Mouse (Mus musculus): ENCODE data around the gene Gng10. TPM values are rescaled to one million over a fixed set of nuclear protein-coding genes. Genes with fewer than 3 reads are reported as not detected.

The Gng10 gene
- polyA plus RNA-seq, 1 experiment from 2014 or later: 77.8 TPM

- no peaks in the 10 kb centered on the region for H3K36me3 ChIP-seq
- peaks cover 32% of the 10 kb centered on the region for H3K4me1 ChIP-seq (replicated peaks)
- WGBS: 2% methylated on average over 2 of the region's 2 CpGs
- no peaks in the 10 kb centered on the region for H3K27me3 ChIP-seq (ENCODE audit: insufficient read depth, poor library complexity, severe bottlenecking)
- H3K27ac ChIP-seq: no peak overlapping the region
- H3K4me3 ChIP-seq: no peak overlapping the region
- no peaks in the 10 kb centered on the region for H3K9me3 ChIP-seq
- DNase-seq (ENCODE audit: low spot score): peak; percentile 35
Observed at GRCm38 (mm10) chr4:59000614-59001013, 34.3 kb upstream of the Gng10 start.

GRCm38 (mm10) chr4:59002948-59003805, 31.7 kb upstream of the Gng10 start, which contains the start of gene Gm20503:
Gene Gm20503, plus strand, starts transcription at chr4:59003210.
- Histone ChIP-seq H3K4me1 (replicated peaks) (peaks cover 46% of the 10 kb centered on the region), H3K36me3 (no peaks in the 10 kb centered on the region), H3K4me3 (peak within 1 kb of the TSS; percentile 84), H3K27me3 (ENCODE audit: insufficient read depth, poor library complexity, severe bottlenecking) (no peaks in the 10 kb centered on the region), H3K27ac (peak within 1 kb of the TSS; percentile 92), H3K9me3 (no peaks in the 10 kb centered on the region)
- peak; percentile 90 for DNase-seq (ENCODE audit: low spot score)
- under 1% methylated on average over 89 of the region's 89 CpGs for WGBS

GRCm38 (mm10) chr4:59003806-59004200, 31.1 kb upstream of the Gng10 start:
- Histone ChIP-seq H3K27me3 (ENCODE audit: insufficient read depth, poor library complexity, severe bottlenecking) (no peaks in the 10 kb centered on the region), H3K4me1 (replicated peaks) (peaks cover 46% of the 10 kb centered on the region), H3K36me3 (no peaks in the 10 kb centered on the region), H3K27ac (peak overlapping the region; percentile 92), H3K9me3 (no peaks in the 10 kb centered on the region), H3K4me3 (peak overlapping the region; percentile 84)
- WGBS: 38% methylated on average over 7 of the region's 7 CpGs
- DNase-seq (ENCODE audit: low spot score): no peak

- peak; percentile 9 for DNase-seq (ENCODE audit: low spot score)
- Histone ChIP-seq H3K4me1 (replicated peaks) (peaks cover 46% of the 10 kb centered on the region), H3K9me3 (no peaks in the 10 kb centered on the region), H3K4me3 (no peak overlapping the region), H3K27me3 (ENCODE audit: insufficient read depth, poor library complexity, severe bottlenecking) (no peaks in the 10 kb centered on the region), H3K36me3 (no peaks in the 10 kb centered on the region), H3K27ac (no peak overlapping the region)
- 65% methylated on average over 8 of the region's 8 CpGs for WGBS
Observed at GRCm38 (mm10) chr4:59006211-59006610, 28.7 kb upstream of the Gng10 start.

- no peaks in the 10 kb centered on the region for H3K27me3 ChIP-seq (ENCODE audit: insufficient read depth, poor library complexity, severe bottlenecking)
- WGBS: 81% methylated on average over 6 of the region's 6 CpGs
- H3K4me1 ChIP-seq (replicated peaks): peaks cover 46% of the 10 kb centered on the region
- no peak overlapping the region for H3K27ac ChIP-seq
- no peak overlapping the region for H3K4me3 ChIP-seq
- DNase-seq (ENCODE audit: low spot score): no peak
- H3K36me3 ChIP-seq: no peaks in the 10 kb centered on the region
- H3K9me3 ChIP-seq: no peaks in the 10 kb centered on the region
Observed at GRCm38 (mm10) chr4:59007016-59007415, 27.9 kb upstream of the Gng10 start.

GRCm38 (mm10) chr4:59007974-59008373, 26.9 kb upstream of the Gng10 start:
- WGBS: 84% methylated on average over 5 of the region's 5 CpGs
- Histone ChIP-seq H3K4me3 (no peak overlapping the region), H3K4me1 (replicated peaks) (peaks cover 40% of the 10 kb centered on the region), H3K27ac (no peak overlapping the region), H3K36me3 (no peaks in the 10 kb centered on the region), H3K27me3 (ENCODE audit: insufficient read depth, poor library complexity, severe bottlenecking) (no peaks in the 10 kb centered on the region), H3K9me3 (no peaks in the 10 kb centered on the region)
- no peak for DNase-seq (ENCODE audit: low spot score)

- H3K4me1 ChIP-seq (replicated peaks): peaks cover 28% of the 10 kb centered on the region
- no peak for DNase-seq (ENCODE audit: low spot score)
- H3K36me3 ChIP-seq: 0 out of 2 replicates have a peak, but pooled peaks cover 7% of the 10 kb centered on the region
- H3K27me3 ChIP-seq (ENCODE audit: insufficient read depth, poor library complexity, severe bottlenecking): no peaks in the 10 kb centered on the region
- H3K4me3 ChIP-seq: no peak overlapping the region
- H3K9me3 ChIP-seq: no peaks in the 10 kb centered on the region
- 91% methylated on average over 7 of the region's 7 CpGs for WGBS
- no peak overlapping the region for H3K27ac ChIP-seq
Observed at GRCm38 (mm10) chr4:59009186-59009585, 25.7 kb upstream of the Gng10 start.

- Histone ChIP-seq H3K27ac (no peak overlapping the region), H3K36me3 (0 out of 2 replicates have a peak, but pooled peaks cover 8% of the 10 kb centered on the region), H3K4me3 (no peak overlapping the region), H3K9me3 (no peaks in the 10 kb centered on the region), H3K27me3 (ENCODE audit: insufficient read depth, poor library complexity, severe bottlenecking) (no peaks in the 10 kb centered on the region), H3K4me1 (replicated peaks) (peaks cover 23% of the 10 kb centered on the region)
- DNase-seq (ENCODE audit: low spot score): no peak
- 64% methylated on average over 4 of the region's 4 CpGs for WGBS
Observed at GRCm38 (mm10) chr4:59009696-59010095, 25.2 kb upstream of the Gng10 start.

GRCm38 (mm10) chr4:59011446-59011845, 23.4 kb upstream of the Gng10 start:
- H3K27ac ChIP-seq: no peak overlapping the region
- H3K4me3 ChIP-seq: no peak overlapping the region
- 0 out of 2 replicates have a peak, but pooled peaks cover 6% of the 10 kb centered on the region for H3K4me1 ChIP-seq (replicated peaks)
- H3K9me3 ChIP-seq: no peaks in the 10 kb centered on the region
- no peak for DNase-seq (ENCODE audit: low spot score)
- peaks cover 13% of the 10 kb centered on the region; the same call in 1 of the 2 replicates for H3K36me3 ChIP-seq
- no peaks in the 10 kb centered on the region for H3K27me3 ChIP-seq (ENCODE audit: insufficient read depth, poor library complexity, severe bottlenecking)
- 93% methylated on average over 3 of the region's 3 CpGs for WGBS

GRCm38 (mm10) chr4:59015181-59015580, 19.7 kb upstream of the Gng10 start:
- Histone ChIP-seq H3K36me3 (peaks cover 39% of the 10 kb centered on the region), H3K27me3 (ENCODE audit: insufficient read depth, poor library complexity, severe bottlenecking) (no peaks in the 10 kb centered on the region), H3K4me3 (no peak overlapping the region), H3K27ac (no peak overlapping the region), H3K4me1 (replicated peaks) (no peaks in the 10 kb centered on the region), H3K9me3 (no peaks in the 10 kb centered on the region)
- 89% methylated on average over 3 of the region's 3 CpGs for WGBS
- DNase-seq (ENCODE audit: low spot score): no peak

- Histone ChIP-seq H3K9me3 (no peaks in the 10 kb centered on the region), H3K27ac (no peak overlapping the region), H3K36me3 (peaks cover 50% of the 10 kb centered on the region), H3K27me3 (ENCODE audit: insufficient read depth, poor library complexity, severe bottlenecking) (no peaks in the 10 kb centered on the region), H3K4me1 (replicated peaks) (no peaks in the 10 kb centered on the region), H3K4me3 (no peak overlapping the region)
- 88% methylated on average over 2 of the region's 2 CpGs for WGBS
- DNase-seq (ENCODE audit: low spot score): no peak
Observed at GRCm38 (mm10) chr4:59016922-59017321, 18.0 kb upstream of the Gng10 start.

- Histone ChIP-seq H3K4me3 (peak overlapping the region; percentile 84), H3K27me3 (ENCODE audit: insufficient read depth, poor library complexity, severe bottlenecking) (no peaks in the 10 kb centered on the region), H3K9me3 (peaks cover 10% of the 10 kb centered on the region; the same call in 1 of the 2 replicates), H3K36me3 (peaks cover 5% of the 10 kb centered on the region; the same call in 1 of the 2 replicates), H3K27ac (no peak overlapping the region), H3K4me1 (replicated peaks) (peaks cover 15% of the 10 kb centered on the region; the same call in 1 of the 2 replicates)
- 82% methylated on average over 10 of the region's 10 CpGs for WGBS
- DNase-seq (ENCODE audit: low spot score): no peak
Observed at GRCm38 (mm10) chr4:59034325-59034917, 467 bp upstream of the Gng10 start.

- no peak for DNase-seq (ENCODE audit: low spot score)
- peaks cover 15% of the 10 kb centered on the region; the same call in 1 of the 2 replicates for H3K4me1 ChIP-seq (replicated peaks)
- peak overlapping the region; percentile 93 for H3K27ac ChIP-seq
- H3K4me3 ChIP-seq: peak overlapping the region; percentile 84
- peaks cover 10% of the 10 kb centered on the region; the same call in 1 of the 2 replicates for H3K9me3 ChIP-seq
- WGBS: 64% methylated on average over 18 of the region's 18 CpGs
- H3K36me3 ChIP-seq: peaks cover 16% of the 10 kb centered on the region; the same call in 1 of the 2 replicates
- no peaks in the 10 kb centered on the region for H3K27me3 ChIP-seq (ENCODE audit: insufficient read depth, poor library complexity, severe bottlenecking)
Observed at GRCm38 (mm10) chr4:59035786-59036350, 980 bp downstream of the Gng10 start.
